Mouse (Mus musculus): ENCODE results near the gene Gba. TPM values are rescaled to one million over a fixed set of nuclear protein-coding genes. Genes with fewer than 3 reads are reported as not detected.

Gba gene
- total RNA-seq, 1 experiment, result 69.3 TPM

DNA sequence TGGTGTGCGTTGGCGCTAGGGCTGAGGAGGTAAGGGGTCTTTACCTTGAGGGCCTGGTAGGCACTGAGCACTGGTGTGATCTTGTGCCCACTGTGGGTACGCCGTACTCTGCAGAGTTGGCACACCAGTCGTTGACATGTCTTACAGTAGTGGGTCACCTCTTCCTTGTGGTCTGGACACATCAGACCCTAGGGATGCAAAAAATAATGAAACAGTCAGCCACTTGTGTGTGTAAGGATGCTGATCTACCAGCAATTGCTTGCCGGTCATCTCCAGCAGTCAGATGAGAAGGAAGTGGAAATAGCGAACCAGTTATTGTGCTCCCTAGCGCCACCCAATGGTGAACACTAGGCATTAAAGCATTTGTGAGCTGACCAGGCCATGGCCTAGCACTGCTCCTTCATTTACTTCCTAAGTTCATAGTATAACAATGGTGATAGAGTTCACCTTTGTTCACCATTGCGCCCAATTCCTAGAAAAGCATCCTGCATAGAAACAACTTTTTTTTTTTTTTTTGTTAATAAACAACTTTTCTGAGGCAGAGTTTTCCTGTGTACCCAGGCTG, 39.7 kb downstream of the Gba start:
- Histone ChIP-seq H3K27ac (ENCODE audit: insufficient read depth, low read depth, low read length, poor library complexity, severe bottlenecking) (no peak overlapping the region), H3K36me3 (ENCODE audit: control insufficient read depth, insufficient read depth, low read length, poor library complexity, severe bottlenecking) (peaks cover 8% of the 10 kb centered on the region), H3K4me1 (ENCODE audit: control insufficient read depth in 2 of 2, insufficient read depth in 2 of 2, low read length in 2 of 2, poor library complexity in 1 of 2) (peaks cover 3 to 18% of the 10 kb centered on the region in 2 experiments; a peak in 3 of 4 replicates), H3K4me3 (ENCODE audit: insufficient read depth in 1 of 2, low read depth in 1 of 2, low read length in 2 of 2, poor library complexity in 1 of 2, severe bottlenecking in 1 of 2) (no peak overlapping the region), H3K9me3 (ENCODE audit: control insufficient read depth, insufficient read depth, low read depth, low read length) (no peaks in the 10 kb centered on the region), H3K9ac (ENCODE audit: insufficient read depth, low read depth, low read length, poor library complexity, severe bottlenecking) (no peak overlapping the region)
- no peak for DNase-seq (ENCODE audit: low read depth, low spot score)
- TF ChIP-seq MAFK (IDR thresholded peaks at IDR 0.05; ENCODE audit: insufficient read depth, low read depth, low read length) (no peak), CHD2 (IDR thresholded peaks at IDR 0.05; ENCODE audit: low read depth, low read length) (no peak), ZNF384 (IDR thresholded peaks at IDR 0.05; ENCODE audit: low read depth, low read length) (no peak)
- in situ Hi-C loops (cut with MboI; ENCODE audit: low sequenced_read_pairs in 2 of 2, unreplicated experiment in 2 of 2), result no loop called here

GRCm38 (mm10) chr3:89243609-89244008, 40.9 kb downstream of the Gba start:
- H3K9me3 ChIP-seq (ENCODE audit: control insufficient read depth, insufficient read depth, low read depth, low read length), result no peaks in the 10 kb centered on the region
- TF ChIP-seq ZNF384 (IDR thresholded peaks at IDR 0.05; ENCODE audit: low read depth, low read length) (no peak), CHD2 (IDR thresholded peaks at IDR 0.05; ENCODE audit: low read depth, low read length) (no peak), HCFC1 (IDR thresholded peaks at IDR 0.05; ENCODE audit: borderline replicate concordance, insufficient read depth, low read length) (no peak), ZC3H11A (IDR thresholded peaks at IDR 0.05; ENCODE audit: borderline replicate concordance, low read depth, low read length) (no peak), MAFK (IDR thresholded peaks at IDR 0.05; ENCODE audit: insufficient read depth, low read depth, low read length) (no peak)

GRCm38 (mm10) chr3:89244158-89244981, 41.6 kb downstream of the Gba start:
- Histone ChIP-seq H3K4me1 (ENCODE audit: control insufficient read depth in 2 of 2, insufficient read depth in 2 of 2, low read length in 2 of 2, poor library complexity in 1 of 2) (peaks cover 3 to 17% of the 10 kb centered on the region in 2 experiments; a peak in 3 of 4 replicates), H3K27ac (ENCODE audit: insufficient read depth, low read depth, low read length, poor library complexity, severe bottlenecking) (no peak overlapping the region), H3K36me3 (ENCODE audit: control insufficient read depth, insufficient read depth, low read length, poor library complexity, severe bottlenecking) (peaks cover 10% of the 10 kb centered on the region; the same call in 1 of the 2 replicates), H3K9ac (ENCODE audit: insufficient read depth, low read depth, low read length, poor library complexity, severe bottlenecking) (peak overlapping the region; percentile 17; the same call in 1 of the 2 replicates), H3K4me3 (ENCODE audit: insufficient read depth in 1 of 2, low read depth in 1 of 2, low read length in 2 of 2, poor library complexity in 1 of 2, severe bottlenecking in 1 of 2) (peak overlapping the region; percentile 62 to 63), H3K9me3 (ENCODE audit: control insufficient read depth, insufficient read depth, low read depth, low read length) (no peaks in the 10 kb centered on the region)
- TF ChIP-seq MAFK (IDR thresholded peaks at IDR 0.05; ENCODE audit: insufficient read depth, low read depth, low read length) (no peak), ZNF384 (IDR thresholded peaks at IDR 0.05; ENCODE audit: low read depth, low read length) (no peak), CHD2 (IDR thresholded peaks at IDR 0.05; ENCODE audit: low read depth, low read length) (no peak), ZC3H11A (IDR thresholded peaks at IDR 0.05; ENCODE audit: borderline replicate concordance, low read depth, low read length) (no peak), HCFC1 (IDR thresholded peaks at IDR 0.05; ENCODE audit: borderline replicate concordance, insufficient read depth, low read length) (no peak)
- DNase-seq (ENCODE audit: low read depth, low spot score), result no peak
- in situ Hi-C loops (cut with MboI; ENCODE audit: low sequenced_read_pairs in 2 of 2, unreplicated experiment in 2 of 2), result no loop called here

More at GRCm38 (mm10) chr3:89243609-89244008, 40.9 kb downstream of the Gba start:
- DNase-seq (ENCODE audit: low read depth, low spot score), result no peak
- in situ Hi-C loops (cut with MboI; ENCODE audit: low sequenced_read_pairs in 2 of 2, unreplicated experiment in 2 of 2), result no loop called here
- Histone ChIP-seq H3K27ac (ENCODE audit: insufficient read depth, low read depth, low read length, poor library complexity, severe bottlenecking) (no peak overlapping the region), H3K9ac (ENCODE audit: insufficient read depth, low read depth, low read length, poor library complexity, severe bottlenecking) (peak overlapping the region; percentile 54), H3K4me3 (ENCODE audit: insufficient read depth in 1 of 2, low read depth in 1 of 2, low read length in 2 of 2, poor library complexity in 1 of 2, severe bottlenecking in 1 of 2) (peak overlapping the region in 1 of 2 experiments; percentile 35; a peak in 2 of 4 replicates), H3K36me3 (ENCODE audit: control insufficient read depth, insufficient read depth, low read length, poor library complexity, severe bottlenecking) (peaks cover 6% of the 10 kb centered on the region; the same call in 1 of the 2 replicates), H3K4me1 (ENCODE audit: control insufficient read depth in 2 of 2, insufficient read depth in 2 of 2, low read length in 2 of 2, poor library complexity in 1 of 2) (peaks cover 3 to 17% of the 10 kb centered on the region in 2 experiments; a peak in 3 of 4 replicates)

DNA sequence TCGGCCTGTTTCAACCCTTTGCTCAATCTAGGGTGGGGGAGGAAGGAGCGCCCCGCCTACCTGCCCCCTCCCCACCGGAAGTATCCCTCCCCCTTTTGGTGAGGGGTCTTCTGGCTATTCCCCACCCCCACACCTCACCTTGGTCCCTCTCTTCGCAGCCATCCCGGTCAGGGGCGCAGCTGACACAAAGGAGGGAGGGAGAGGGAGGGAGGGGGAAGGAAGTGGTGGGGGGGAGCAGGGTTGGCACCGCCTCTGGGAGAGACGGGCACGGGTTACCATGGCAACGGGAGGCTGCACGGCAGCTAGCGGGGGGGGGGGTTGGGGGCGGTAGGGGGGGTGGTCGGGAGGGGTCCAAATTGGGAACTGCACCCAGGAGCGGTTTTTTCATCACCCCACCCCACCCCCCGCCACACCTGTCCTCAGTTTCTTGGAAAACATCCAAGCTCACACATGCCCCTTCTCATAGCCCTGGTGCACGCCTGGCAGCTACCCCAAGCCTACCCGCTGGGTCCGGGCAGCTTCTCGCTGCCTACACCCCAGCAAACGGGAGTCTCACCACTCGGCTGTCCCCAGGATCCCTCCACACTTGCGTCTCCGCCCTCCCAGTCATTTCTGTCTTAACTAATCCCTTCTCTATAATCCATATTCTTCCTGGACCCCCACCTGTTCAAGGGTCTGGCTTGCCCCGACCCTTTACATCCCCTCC, 42.4 kb downstream of the Gba start:
- Histone ChIP-seq H3K9me3 (ENCODE audit: control insufficient read depth, insufficient read depth, low read depth, low read length) (no peaks in the 10 kb centered on the region), H3K9ac (ENCODE audit: insufficient read depth, low read depth, low read length, poor library complexity, severe bottlenecking) (peak overlapping the region; percentile 49; the same call in 1 of the 2 replicates), H3K27ac (ENCODE audit: insufficient read depth, low read depth, low read length, poor library complexity, severe bottlenecking) (no peak overlapping the region), H3K4me1 (ENCODE audit: control insufficient read depth in 2 of 2, insufficient read depth in 2 of 2, low read length in 2 of 2, poor library complexity in 1 of 2) (peaks cover 3 to 17% of the 10 kb centered on the region in 2 experiments; a peak in 3 of 4 replicates), H3K4me3 (ENCODE audit: insufficient read depth in 1 of 2, low read depth in 1 of 2, low read length in 2 of 2, poor library complexity in 1 of 2, severe bottlenecking in 1 of 2) (peak overlapping the region; percentile 63 to 65), H3K36me3 (ENCODE audit: control insufficient read depth, insufficient read depth, low read length, poor library complexity, severe bottlenecking) (peaks cover 15% of the 10 kb centered on the region; the same call in 1 of the 2 replicates)
- DNase-seq (ENCODE audit: low read depth, low spot score), result no peak
- in situ Hi-C loops (cut with MboI; ENCODE audit: low sequenced_read_pairs in 2 of 2, unreplicated experiment in 2 of 2), result no loop called here
- TF ChIP-seq ZC3H11A (IDR thresholded peaks at IDR 0.05; ENCODE audit: borderline replicate concordance, low read depth, low read length), result no peak
- no peak for TF ChIP-seq HCFC1 (IDR thresholded peaks at IDR 0.05; ENCODE audit: borderline replicate concordance, insufficient read depth, low read length)
- no peak for TF ChIP-seq MAFK (IDR thresholded peaks at IDR 0.05; ENCODE audit: insufficient read depth, low read depth, low read length)
- TF ChIP-seq CHD2 (IDR thresholded peaks at IDR 0.05; ENCODE audit: low read depth, low read length), result no peak
- no peak for TF ChIP-seq ZNF384 (IDR thresholded peaks at IDR 0.05; ENCODE audit: low read depth, low read length)

All from ES-E14 (cell line).